Mouse (Mus musculus): Measurements from ENCODE around the gene Msi2.

Gene Msi2

GRCm38 (mm10) chr11:88592099-88592498, 126.2 kb downstream of the Msi2 start:
- no peak for DNase-seq (ENCODE audit: low read depth, low spot score)

GRCm38 (mm10) chr11:88590647-88591046, 127.7 kb downstream of the Msi2 start:
- DNase-seq (ENCODE audit: low read depth, low spot score): no peak

- peak; percentile 70 for DNase-seq (ENCODE audit: low read depth, low spot score)
Observed at GRCm38 (mm10) chr11:88589641-88590040, 128.7 kb downstream of the Msi2 start.

GRCm38 (mm10) chr11:88588688-88589210, 129.6 kb downstream of the Msi2 start:
- no peak for DNase-seq (ENCODE audit: low read depth, low spot score)

- no peak for DNase-seq (ENCODE audit: low read depth, low spot score)
Observed at GRCm38 (mm10) chr11:88587710-88588109, 130.6 kb downstream of the Msi2 start.

- no peak for DNase-seq (ENCODE audit: low read depth, low spot score)
Observed at GRCm38 (mm10) chr11:88585880-88586279, 132.4 kb downstream of the Msi2 start.

- DNase-seq (ENCODE audit: low read depth, low spot score): no peak
Observed at GRCm38 (mm10) chr11:88585171-88585632, 133.1 kb downstream of the Msi2 start.

GRCm38 (mm10) chr11:88583866-88584265, 134.4 kb downstream of the Msi2 start:
- no peak for DNase-seq (ENCODE audit: low read depth, low spot score)

GRCm38 (mm10) chr11:88583259-88583833, 135.0 kb downstream of the Msi2 start:
- no peak for DNase-seq (ENCODE audit: low read depth, low spot score)

GRCm38 (mm10) chr11:88582781-88583180, 135.5 kb downstream of the Msi2 start:
- no peak for DNase-seq (ENCODE audit: low read depth, low spot score)

GRCm38 (mm10) chr11:88582021-88582707, 136.1 kb downstream of the Msi2 start:
- DNase-seq (ENCODE audit: low read depth, low spot score): no peak

- DNase-seq (ENCODE audit: low read depth, low spot score): no peak
Observed at GRCm38 (mm10) chr11:88581375-88581774, 136.9 kb downstream of the Msi2 start.

GRCm38 (mm10) chr11:88578700-88579099, 139.6 kb downstream of the Msi2 start:
- no peak for DNase-seq (ENCODE audit: low read depth, low spot score)

GRCm38 (mm10) chr11:88577076-88577475, 141.2 kb downstream of the Msi2 start:
- DNase-seq (ENCODE audit: low read depth, low spot score): no peak

- no peak for DNase-seq (ENCODE audit: low read depth, low spot score)
Observed at GRCm38 (mm10) chr11:88576233-88576998, 141.9 kb downstream of the Msi2 start.

GRCm38 (mm10) chr11:88574575-88575360, 143.5 kb downstream of the Msi2 start:
- peak; percentile 26 for DNase-seq (ENCODE audit: low read depth, low spot score)

GRCm38 (mm10) chr11:88573013-88573412, 145.3 kb downstream of the Msi2 start:
- DNase-seq (ENCODE audit: low read depth, low spot score): peak; percentile 67

GRCm38 (mm10) chr11:88572461-88572860, 145.9 kb downstream of the Msi2 start:
- DNase-seq (ENCODE audit: low read depth, low spot score): no peak

GRCm38 (mm10) chr11:88570715-88571202, 147.6 kb downstream of the Msi2 start:
- peak; percentile 63 for DNase-seq (ENCODE audit: low read depth, low spot score)

- DNase-seq (ENCODE audit: low read depth, low spot score): no peak
Observed at GRCm38 (mm10) chr11:88566613-88567606, 151.4 kb downstream of the Msi2 start.
